Mouse (Mus musculus) erythroblast, adult 5-6 weeks (primary cell): ENCODE results near the gene Adcy10. TPM values are rescaled to one million over a fixed set of nuclear protein-coding genes. Genes with fewer than 3 reads are reported as not detected.

ENCODE experiments used
- ATAC-seq: replicated peaks from 2 replicates; pipeline ENCODE4 v1.8.0; 2016; ENCODE audit warnings: moderate number of reproducible peaks, mild to moderate bottlenecking, moderate TSS enrichment, inconsistent platforms; ENCODE audit not compliant: poor library complexity, low FRiP score, severe bottlenecking
- total RNA-seq, 2 experiments: library from RNA; stranded (forward) in 1 of 2; stranded (reverse) in 1 of 2; fragments of 150-400 nt in 1 of 2; fragments of 200-764, 138-1000 nt in 1 of 2; gene quantifications; 2 replicates each; pipeline versions ENCODE4 v1.2.3 to v1.2.4; 2015 to 2017; ENCODE audit warnings: low replicate concordance in 2 of 2

The Adcy10 gene
- total RNA-seq (2015; ENCODE audit: low replicate concordance) (4.4 TPM in 1 of 2 replicates, not detected in the other), total RNA-seq (2017; ENCODE audit: low replicate concordance) (0.60 and 2.8 TPM in 2 replicates)

DNA sequence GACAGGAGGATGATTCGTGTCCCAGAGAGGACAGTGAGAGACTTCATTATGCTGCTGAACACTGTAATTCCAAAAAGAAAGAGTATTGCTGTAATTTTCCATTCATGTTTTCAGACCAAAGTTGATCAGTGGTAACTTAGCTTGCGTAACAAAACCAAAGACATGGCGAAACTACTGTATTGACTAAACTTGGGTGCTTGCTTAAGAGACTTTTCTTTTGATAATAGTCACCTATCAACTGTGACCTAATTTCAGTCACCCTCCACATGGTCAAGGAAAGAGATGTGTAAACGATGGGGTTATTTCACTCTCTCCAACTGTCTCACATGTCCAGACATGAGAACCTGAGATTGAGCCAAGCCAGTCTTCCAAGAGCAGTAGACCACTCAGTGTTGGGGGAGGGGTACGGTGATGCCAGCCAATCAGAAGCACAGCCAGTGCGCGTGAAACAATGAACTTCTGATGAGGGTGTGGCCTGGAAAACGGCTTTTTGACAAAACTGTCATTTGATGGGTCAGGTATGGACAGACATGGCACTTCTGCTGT, at the start of gene Adcy10:
TSS of gene Adcy10 (plus strand) at position 496 of the 546 bp plus-strand sequence.
- no peak for ATAC-seq

GRCm38 (mm10) chr1:165438289-165439021, 46.5 kb upstream of the Adcy10 start:
- no peak for ATAC-seq

GRCm38 (mm10) chr1:165440788-165441187, 44.2 kb upstream of the Adcy10 start:
- ATAC-seq, result no peak

DNA sequence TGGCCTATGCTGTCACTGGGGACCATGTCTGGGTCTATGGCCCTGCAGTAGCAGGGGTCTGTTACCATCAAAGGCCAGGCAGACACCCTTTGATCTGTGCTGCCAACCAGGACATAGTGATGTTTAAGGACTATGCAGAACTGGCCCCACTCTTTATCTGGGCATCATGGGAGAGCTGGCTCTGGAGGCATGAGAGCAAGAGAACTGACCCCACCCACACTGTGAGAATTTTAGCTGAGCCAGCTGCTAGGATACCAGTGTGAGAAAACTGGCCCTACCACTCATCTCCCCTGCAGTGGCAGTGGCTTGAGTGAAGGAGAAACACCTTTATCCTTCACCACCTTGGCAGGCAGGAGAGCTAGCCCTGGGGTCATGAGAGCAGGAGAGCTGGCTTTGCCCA, 43.8 kb upstream of the Adcy10 start:
- ATAC-seq, result peak; percentile 60; the same call in 1 of the 2 replicates

GRCm38 (mm10) chr1:165441719-165442118, 43.3 kb upstream of the Adcy10 start:
- no peak for ATAC-seq

GRCm38 (mm10) chr1:165459041-165459502, 25.9 kb upstream of the Adcy10 start:
- 0 out of 2 replicates have a peak, but pooled peaks have one; percentile 2 for ATAC-seq

DNA sequence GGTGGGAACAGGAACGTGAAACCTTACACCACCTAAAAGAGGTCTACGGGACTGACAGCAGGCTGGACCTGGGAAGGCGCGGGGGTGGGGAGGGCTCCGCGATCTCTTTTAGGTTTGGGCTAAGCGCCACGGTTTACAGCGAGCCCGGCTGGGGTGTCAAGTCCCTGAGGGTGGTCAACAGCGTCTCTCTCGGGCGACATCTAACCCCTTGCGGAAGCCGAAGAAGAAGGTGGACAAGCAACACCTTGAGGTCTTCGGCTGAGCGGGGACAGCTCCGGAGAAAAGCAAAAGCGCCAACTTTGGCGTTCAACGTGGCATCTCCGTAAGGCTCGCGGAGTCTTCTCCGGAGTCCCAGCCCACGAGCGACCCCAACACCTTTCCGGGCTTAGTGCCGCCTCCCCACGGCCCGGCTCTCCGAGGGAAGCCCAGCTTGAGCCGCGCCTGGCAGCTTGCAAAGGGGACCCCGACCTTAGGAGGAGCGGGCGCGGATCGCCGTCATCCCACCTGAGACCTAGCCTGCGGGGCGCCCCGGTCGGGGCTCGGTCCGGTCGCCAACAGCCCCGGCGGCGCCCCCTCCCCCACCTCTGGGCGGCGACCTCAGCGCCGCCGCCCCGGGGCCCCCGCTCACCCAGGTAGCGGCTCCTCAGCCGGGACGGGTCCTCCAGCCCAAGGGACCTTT, 25.3 kb upstream of the Adcy10 start:
- ATAC-seq, result peak; percentile 31

- ATAC-seq, result peak; percentile 81
Observed at GRCm38 (mm10) chr1:165460360-165460800, 24.6 kb upstream of the Adcy10 start, which contains the start of the genes Dcaf6 and Mpc2. Dcaf6 (minus strand) TSS chr1:165460475. Mpc2 (plus strand) TSS chr1:165460637.

DNA sequence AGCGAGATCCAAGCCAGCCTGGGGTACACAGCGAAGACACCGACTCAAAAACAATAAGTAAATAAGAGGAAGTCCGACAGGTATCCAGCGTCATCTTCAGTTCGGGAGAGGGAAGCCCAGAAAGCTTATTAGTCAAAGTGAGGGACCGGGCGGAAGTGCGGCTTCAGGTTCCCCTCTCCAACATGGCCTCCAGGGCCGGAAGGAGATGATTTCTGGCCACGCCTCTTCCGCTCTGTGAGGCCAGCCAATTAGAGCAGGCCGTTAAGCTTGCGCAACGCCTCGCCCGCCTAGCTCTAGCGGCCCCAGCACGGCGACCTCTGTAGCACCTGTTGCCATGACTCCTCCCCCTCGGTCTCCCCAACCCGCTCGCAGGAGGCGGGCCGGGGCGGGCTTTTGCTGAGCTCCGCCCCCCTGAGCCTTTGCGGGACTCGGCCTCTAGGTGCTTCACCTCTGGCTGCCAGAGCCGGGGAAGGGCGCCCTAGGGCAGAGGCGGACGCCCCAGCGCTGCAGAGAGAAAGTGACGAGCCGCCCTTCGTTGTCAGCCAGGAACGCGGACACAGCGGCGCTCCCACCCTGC, 24.1 kb upstream of the Adcy10 start:
- ATAC-seq, result peak; percentile 83

- ATAC-seq, result no peak
Observed at GRCm38 (mm10) chr1:165461681-165462080, 23.3 kb upstream of the Adcy10 start.

DNA sequence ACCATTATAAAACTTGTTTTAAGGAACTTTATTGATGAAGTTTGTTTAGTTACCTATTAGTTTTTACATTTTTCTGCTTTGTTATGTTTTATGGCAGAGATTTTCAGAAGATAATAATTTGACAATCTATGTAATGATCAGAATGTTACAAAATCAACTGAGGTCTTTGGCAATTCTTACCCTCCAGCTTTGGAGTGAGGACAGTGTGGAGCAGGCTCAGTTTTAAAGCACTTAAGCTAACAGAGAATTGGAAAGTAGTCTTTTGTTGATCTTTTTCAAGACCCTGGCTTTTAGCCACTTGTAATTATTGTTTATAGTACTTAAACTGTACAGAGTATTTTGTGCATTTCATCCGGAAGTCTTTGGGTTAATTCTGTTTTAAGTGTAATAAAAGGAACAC, 22.1 kb upstream of the Adcy10 start:
- ATAC-seq, result no peak

DNA sequence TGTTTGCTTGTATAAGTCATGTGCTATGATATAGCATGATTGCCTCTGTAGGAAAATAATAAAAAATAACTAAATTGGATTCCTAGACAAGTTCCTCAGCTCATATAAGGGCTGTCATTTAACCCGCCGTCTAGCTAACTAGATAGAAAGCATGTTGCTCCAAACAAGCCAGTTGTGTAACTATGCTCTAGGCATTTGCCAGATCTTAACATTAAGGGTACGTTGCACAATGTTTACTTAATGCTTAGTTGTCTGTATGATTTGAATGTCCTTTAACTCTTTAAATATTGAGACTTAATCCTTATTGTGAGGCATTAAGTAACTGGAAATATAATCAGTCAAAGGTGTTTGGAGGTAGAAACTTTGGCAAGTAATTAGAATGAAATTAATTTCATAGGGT, 20.4 kb upstream of the Adcy10 start:
- no peak for ATAC-seq

GRCm38 (mm10) chr1:165468971-165469370, 16.0 kb upstream of the Adcy10 start:
- ATAC-seq, result no peak

GRCm38 (mm10) chr1:165469717-165470116, 15.3 kb upstream of the Adcy10 start:
- ATAC-seq, result no peak

DNA sequence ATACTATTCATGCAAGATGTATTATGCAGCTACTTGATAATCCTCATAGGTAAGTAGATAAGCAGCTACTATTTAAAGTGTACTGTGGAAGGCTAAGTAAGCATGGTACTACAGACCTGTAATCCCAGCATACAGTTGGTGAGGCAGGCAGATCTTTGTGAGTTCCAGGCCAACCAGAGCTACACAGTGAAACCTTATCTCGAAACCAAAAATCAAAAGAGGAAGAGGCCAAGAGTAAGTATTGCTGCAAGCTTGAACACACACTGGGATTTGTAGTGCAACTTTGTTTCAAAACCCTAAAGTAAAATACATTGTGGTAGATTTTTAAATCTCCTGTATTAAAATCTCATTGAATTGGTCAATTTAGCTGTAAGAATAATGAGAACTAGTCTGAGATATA, 13.5 kb upstream of the Adcy10 start:
- no peak for ATAC-seq

DNA sequence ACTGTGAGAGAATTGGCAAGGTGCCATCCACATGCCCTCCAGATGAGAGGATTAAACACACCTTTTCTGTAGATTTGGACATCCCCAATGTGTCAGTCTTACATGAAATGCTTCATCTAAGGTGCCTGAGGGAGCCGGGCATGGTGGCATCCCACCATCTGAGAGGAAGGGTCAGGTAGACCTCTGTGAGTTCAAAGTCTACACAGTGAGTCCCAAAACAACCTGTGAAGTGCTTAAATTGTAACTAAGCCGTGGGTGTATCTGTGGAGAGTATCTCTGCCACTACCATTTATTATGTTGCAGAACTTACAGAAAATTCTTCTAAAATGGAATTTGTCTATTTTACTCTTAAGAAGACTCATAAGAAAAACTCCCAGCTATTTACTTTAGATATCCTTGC, 1.1 kb downstream of the Adcy10 start:
- no peak for ATAC-seq

- ATAC-seq, result no peak
Observed at GRCm38 (mm10) chr1:165489197-165489596, 4.2 kb downstream of the Adcy10 start.

DNA sequence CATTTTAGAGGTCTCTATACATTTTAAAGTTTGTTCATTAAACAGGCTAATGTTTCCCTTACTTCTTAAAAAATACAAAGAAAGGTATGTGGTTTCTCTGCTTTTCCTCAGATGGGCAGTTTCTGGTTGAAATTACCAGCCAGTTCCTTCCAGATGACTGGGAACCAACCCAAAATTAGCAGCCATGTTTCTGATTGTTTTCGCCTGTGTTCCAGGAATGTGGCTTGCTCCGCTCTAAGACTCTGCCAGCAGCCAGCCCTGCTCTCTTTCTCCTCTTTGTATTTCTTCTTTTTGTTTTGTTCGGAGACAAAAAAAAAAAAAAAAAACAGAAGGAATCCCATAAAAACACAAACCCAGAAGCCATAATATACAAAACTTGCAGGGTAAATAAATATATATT, 13.9 kb downstream of the Adcy10 start:
- ATAC-seq, result no peak

DNA sequence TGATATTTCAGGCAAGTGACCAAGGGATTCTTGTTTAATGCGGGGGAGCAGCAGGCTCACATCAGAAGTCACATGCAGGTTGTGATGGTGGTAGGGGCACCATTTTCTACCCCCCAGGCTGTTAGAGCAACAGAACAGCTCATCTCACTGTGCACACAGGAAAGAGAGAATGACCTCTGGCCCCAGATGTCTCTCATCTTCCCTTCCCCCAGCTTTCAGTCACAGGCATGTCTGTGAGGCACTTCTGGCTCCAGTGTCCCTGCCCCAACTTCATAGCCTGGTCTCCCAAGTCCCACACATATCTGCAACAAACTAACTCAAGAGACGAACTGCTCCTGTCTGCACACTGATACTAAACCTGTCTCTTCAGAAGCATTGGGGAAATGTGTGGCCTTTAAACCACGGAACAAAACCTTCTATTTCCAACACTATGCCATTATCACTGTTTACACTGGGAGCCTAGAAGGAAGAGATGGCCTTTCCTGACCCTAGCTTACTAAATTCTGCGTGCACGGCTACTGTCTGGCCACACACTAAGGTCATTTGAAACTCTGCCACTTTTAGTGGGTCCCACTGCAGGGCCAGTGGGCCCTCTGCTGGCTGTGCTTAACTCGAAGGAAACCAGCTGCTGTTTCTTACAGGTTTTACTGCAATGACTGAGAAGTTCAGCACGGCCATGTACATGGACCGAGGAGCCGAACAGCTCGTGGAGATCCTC, 18.5 kb downstream of the Adcy10 start:
- 0 out of 2 replicates have a peak, but pooled peaks have one; percentile 59 for ATAC-seq

DNA sequence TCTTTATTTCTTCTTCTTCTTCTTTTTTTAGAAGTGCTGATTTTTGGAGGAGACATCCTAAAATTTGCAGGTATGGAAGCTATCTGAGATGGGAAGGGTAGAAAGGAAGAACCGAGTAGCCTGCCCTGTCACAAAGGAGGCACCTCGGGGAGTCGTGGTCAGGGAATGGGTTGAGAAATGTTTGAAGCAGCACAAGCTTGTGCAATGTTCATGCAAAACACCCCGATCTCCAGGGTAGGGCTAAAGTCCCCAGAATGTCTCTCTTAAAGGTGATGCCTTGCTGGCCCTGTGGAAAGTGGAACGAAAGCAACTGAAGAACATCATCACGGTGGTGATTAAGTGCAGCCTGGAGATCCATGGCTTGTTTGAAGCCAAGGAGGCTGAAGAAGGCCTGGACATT, 21.3 kb downstream of the Adcy10 start:
- ATAC-seq, result no peak
